Mouse (Mus musculus) layer of hippocampus, postnatal 14 days (tissue): ENCODE measurements around the gene Zfp28. TPM values are rescaled to one million over a fixed set of nuclear protein-coding genes. Genes with fewer than 3 reads are reported as not detected.
"Not testable (repeated sequence)": the region's sequence is repeated elsewhere in the genome, so short reads cannot be mapped to it uniquely, and the experiment has no call there.

Experiments used
- DNase-seq, 2 experiments: peaks; one replicate each; pipeline ENCODE4 v3.0.0; 2021 to 2022; ENCODE audit warnings: low spot score in 2 of 2, mixed read lengths in 1 of 2
- long read RNA-seq, 2 experiments: library from polyadenylated mRNA; stranded (forward); transcript quantifications; one replicate each; pipeline ENCODE4 v2.0.0; 2021
- total RNA-seq, 2 experiments: library from RNA; stranded (reverse); gene quantifications; 2 replicates each; pipeline ENCODE4 v1.2.3; 2021

Gene Zfp28
- 1 to 10 TPM; 5.7 to 5.9 TPM for total RNA-seq
- long read RNA-seq, experiment 1, full-length matches to known transcripts: 4 of 12 reads
- long read RNA-seq, experiment 1, partial matches to known transcripts: 2 of 12 reads
- long read RNA-seq, experiment 1, other reads (novel, unspliced or antisense): 6 of 12 reads
- long read RNA-seq, experiment 2, full-length matches to known transcripts: 4 of 8 reads
- long read RNA-seq, experiment 2, partial matches to known transcripts: 0 of 8 reads
- long read RNA-seq, experiment 2, other reads (novel, unspliced or antisense): 4 of 8 reads

DNA sequence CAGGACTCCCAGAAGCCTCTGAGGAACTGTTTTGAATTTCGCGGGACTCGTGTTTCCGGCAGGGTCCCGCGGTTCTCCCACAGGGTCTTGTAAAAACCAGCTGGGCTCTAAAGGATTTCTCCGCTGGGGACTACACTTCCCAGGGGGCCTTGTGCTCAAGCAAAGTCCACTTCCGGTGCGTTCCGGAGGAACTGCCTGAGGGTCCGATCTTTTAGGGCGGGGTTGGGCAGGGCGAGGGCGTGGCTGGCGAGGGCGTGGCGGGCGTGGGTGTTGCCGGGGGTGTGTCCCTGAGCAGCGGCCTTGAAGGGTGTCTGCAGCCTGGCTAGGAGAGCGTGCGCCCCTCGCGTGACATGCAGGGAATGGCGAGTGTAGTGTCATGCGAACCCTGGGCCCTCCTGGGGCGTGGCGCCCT lies at the start of gene Zfp28:
Gene Zfp28, plus strand, starts transcription at position 252 of the 412 bp plus-strand sequence.
- peak; percentile 86 to 95 for DNase-seq

DNA sequence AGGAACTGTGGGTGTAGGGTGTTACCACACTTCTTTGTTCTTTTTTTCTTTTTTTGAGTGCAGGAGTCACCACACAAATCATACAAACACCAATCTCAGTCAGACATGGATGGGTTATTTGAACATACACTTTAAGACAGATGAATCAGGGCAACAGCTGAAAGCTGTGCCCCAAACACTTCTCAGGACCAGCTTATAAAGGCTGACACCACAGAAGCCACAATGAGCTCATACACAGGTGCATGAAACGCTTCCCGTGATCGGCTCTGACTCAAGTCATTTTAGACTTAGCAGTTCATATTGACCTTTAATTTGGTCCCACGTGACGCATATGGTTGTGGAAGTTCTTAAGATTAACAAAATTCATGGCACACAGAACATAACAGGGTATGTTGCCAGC lies 43.2 kb upstream of the Zfp28 start:
- no peak for DNase-seq

DNA sequence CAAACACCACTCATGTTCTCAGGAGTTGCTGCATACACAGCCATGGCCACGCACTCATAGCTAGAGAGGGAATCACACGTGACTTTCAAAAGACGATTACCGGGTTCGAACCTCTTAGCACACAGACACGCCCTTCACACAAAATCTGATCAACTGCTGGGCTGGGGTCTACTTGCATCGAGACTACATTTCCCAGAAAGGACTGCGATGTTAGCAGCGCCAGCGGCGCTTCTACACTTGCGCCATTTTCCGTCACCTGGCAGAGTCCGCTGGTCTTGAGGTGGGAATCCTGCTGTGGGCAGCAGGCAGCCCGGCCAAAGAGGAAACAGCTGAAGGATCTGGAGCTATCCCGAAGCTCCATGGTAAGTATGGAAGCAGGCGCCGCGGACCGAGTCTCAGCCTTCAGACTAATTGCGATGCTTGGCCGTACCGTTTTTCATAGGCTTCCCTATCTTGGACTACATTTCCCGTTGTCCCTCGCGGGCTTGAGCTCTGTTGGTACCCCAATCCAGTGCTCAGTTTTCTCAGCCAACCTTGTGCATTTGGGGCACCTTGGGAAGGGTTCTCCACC lies 39.5 kb upstream of the Zfp28 start, which contains the start of gene Gm3854:
Gene Gm3854, plus strand, starts transcription at position 259 of the 571 bp plus-strand sequence.
- peak; percentile 85 to 86 for DNase-seq

DNA sequence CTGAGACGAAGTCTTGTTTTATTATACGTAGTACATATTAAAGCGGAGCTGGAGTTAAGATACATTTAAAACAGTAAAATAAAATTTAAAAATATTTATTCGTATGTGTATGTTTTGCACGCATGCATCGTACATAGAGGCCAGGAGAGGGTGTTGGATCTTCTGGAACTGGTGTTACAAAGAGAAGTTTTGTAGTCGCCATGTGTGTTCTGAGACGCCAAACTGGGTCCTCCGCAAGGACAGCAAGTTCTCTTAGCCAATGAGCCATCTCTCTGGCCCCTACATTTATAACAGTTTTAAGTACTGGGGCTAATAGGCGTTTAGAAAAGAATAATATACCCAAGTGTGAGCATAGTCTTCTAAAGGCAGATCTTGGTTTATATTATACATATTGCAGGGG lies 39.0 kb upstream of the Zfp28 start:
- DNase-seq: no peak

DNA sequence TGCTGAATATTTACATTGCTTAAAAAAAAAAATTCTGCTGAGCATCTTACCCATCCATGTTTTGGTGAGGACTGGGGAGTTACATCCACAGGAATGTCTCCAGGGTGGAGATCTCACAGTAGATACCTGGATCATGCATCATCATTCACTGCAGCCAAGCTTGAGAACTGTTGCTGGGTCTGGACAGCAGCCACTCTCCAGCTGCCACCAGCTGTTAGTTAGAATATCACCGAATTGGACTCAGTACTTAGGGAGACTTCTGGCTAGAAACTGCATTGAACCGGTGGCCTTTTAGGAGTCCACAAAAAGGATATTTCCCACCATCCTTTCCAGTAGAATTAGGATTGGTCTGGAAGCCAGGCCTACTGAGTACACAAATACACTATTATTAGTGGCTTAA lies 25.0 kb upstream of the Zfp28 start:
- no peak for DNase-seq

DNA sequence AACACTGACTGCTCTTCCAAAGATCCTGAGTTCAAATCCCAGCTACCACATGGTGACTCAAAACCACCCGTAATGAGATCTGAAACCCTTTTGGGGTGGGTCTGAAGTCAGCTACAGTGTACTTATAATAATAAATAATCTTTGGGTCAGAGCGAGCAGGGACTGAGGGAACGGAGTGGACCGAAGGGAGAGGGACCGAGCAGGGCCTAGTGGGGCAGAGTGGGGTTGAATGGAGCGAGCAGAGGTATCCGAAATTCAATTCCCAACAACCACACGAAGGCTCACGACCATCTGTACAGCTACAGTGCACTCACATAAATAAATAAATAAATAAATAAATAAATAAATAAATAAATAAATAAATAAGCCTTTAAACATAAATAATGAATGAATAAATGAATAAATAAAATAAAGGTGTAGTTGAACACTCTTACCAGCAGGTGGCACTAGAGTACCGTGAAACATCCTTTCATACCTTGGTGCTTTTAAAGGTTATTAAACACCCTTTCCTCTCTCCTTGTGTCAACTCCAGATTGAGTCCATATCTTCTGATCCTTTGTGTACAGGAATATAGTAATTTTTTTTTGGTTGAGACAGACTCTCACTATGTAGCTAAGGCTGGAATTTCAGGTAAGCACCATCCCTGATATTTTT lies 24.0 kb upstream of the Zfp28 start:
- peak in 1 of 2 experiments; percentile 67 for DNase-seq

DNA sequence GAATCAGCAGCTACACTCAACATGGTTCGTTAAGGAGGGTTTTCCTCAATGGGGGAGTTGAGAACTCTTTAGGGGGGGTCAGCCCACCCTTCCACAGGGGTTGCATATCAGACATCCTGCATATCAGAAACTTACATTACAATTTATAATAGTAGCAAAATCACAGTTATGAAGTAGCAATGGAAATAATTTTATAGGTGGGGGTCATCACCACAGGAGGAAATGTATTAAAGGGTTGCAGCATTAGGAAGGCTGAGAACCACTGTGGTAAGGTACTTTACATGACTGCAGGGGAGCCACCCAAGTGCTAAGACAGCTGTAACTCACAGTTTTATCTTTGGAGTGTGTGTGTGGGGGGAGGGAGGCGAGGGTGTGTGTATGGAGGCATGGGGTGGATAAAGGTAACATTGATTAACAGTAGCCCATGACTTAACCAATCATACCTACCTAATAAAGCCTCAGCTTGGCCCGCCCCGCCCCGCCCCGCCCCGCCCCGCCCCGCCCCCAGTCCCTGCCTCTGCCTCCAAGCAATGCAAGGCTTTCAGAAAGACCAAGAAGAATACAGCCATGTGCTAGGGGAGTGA lies 22.5 kb upstream of the Zfp28 start:
- no peak for DNase-seq

DNA sequence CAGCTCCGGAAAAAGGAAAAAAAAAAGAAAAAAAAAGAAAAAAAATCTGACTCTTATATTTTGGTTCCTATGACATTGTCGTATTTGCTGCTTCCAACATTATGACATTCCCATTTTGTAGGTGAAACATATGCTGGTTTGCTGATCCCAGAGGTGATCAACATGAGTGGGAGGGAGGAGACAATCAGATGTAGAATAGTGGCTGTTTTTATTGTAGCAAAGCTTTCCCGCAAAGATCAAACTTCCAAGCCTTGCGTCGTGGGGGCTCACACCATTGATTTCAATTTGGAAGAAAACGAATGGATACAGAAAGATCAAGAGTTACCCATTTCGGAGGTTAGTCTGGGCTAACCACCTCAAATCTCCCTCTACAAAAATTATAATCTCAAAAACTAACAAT lies 21.3 kb upstream of the Zfp28 start:
- DNase-seq: no peak

DNA sequence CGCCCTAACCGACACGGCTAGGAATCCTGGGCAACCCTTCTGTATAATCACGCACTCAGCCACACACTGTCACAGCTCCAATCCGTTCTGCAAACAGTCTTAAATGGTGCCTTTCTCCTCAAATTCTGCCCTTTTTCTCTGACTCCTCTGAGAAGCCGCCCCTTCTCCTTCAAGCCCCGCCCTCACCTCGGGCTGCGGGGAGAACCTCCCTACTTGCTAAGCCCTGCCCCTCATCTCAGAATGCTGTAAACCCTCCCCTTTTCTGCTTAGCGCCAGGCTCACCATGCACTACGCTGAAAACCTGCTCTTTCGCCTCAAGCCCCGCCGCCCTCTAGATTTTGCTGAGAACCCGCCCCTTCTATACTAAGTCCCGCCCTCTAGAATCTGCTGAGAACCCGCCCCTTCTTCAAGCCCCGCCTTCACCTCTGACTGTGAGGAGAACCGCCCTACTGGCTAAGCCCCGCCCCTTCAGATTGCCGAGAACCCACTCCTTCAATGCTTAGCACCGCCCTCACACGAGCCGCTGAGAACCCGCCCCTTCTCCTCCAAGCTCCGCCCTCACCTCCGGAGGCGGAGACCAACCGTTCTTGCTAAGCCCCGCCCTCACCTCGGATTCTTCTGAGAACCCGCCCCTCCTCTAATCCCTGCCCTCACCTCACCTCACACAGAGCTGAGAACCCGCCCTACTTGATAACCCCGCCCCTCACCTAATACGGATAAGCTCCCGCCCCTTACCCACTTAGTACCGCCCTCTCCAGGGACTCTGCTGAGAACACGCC lies 20.6 kb upstream of the Zfp28 start:
- peak; percentile 95 to 99 for DNase-seq

DNA sequence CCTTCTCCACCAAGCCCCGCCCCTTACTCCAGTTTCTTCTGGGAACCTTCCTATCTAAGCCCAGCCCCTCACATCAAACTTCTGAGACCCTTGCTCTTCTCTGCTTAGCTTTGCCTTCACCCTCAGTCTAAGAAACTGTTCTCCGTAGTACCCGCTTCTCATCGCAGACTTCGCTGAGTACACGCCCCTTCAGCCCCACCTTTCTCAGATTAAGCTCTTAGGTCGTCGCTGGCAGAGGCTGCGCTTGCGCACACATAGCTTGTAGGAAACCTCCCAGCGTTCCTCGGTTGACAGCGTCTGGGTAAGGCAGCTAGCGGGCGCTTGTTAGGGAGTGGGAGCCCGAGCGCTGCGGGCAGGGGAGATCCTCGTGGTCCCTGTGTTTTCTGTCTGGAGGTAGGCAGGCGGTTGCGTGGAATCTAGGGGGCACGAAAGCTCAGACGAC lies 20.0 kb upstream of the Zfp28 start, which contains the start of gene Zfp78:
Gene Zfp78, plus strand, starts transcription at position 234 of the 442 bp plus-strand sequence.
- peak in 1 of 2 experiments; percentile 89 for DNase-seq

DNA sequence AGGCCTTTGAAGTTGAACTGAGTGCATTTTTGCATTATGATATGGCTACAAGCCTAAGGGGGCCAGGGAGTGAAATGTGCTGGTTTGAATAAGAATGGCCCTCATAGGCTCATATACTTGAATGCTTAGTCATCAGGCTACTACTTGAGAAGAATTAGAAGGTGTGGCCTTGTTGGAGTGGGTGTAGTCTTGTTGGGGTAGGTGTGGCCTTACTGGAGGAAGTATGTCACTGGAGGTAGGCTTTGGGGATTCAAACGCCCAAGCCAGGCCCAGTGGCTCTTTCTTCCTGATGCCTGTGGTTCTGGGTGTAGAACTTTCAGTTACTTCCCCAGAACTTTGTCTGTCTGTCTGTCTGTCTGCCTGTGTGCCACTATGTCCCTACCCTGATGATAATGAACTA lies 18.3 kb upstream of the Zfp28 start:
- no peak for DNase-seq

DNA sequence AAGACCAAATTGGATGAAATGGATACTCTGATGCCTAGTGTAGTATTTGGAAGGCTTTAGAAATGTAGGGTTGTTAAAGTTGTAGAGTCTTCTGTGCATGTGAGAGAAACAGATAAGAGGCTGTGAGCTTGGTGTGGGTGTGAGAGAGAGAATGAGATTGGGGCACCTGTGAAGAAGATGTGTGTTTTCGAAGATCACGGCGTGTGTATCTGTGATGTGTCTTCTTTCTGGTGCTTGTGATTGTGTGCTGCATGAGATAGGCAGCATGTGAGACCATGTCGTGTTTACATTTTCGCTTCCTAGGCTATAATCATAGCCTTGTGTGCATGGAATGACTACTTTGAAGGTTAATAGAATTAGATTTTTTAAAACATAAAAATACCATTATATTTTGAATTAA lies 15.9 kb upstream of the Zfp28 start:
- DNase-seq: no peak

DNA sequence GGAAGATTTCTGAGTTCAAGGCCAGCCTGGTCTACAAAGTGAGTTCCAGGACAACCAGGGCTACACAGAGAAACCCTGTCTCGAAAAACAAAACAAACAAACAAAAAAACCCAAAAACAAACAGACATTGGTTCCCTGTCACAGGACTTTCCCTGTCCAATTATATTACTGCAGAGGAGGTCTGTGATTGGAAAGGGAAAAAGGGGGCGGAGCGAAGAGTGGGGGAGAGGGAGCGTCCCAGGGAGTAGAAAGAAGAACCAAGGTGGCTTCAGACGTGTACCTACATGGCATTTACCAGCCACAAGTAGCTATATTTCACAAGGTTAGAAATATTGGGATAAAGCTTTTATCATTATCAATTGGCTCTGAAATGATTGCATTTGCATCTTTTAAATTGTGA lies 14.9 kb upstream of the Zfp28 start:
- not testable (repeated sequence) for DNase-seq

DNA sequence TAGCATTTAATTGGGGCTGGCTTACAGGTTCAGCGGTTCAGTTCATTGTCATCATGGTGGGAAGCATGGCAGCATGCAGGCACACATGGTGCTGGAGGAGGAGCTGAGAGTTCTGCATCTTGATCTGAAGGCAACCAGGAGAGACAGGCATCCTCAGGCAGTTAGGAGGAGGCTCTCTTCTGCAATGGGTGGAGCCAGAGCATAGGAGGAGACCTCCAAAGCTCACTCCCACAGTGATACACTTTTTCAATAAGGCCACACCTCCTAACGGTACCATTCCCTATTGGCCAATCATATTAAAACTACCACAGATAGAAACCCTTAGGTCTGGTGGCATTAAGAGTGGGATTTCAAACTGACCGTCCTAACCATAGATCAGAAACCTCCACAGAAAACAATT lies 13.6 kb upstream of the Zfp28 start:
- no peak for DNase-seq

DNA sequence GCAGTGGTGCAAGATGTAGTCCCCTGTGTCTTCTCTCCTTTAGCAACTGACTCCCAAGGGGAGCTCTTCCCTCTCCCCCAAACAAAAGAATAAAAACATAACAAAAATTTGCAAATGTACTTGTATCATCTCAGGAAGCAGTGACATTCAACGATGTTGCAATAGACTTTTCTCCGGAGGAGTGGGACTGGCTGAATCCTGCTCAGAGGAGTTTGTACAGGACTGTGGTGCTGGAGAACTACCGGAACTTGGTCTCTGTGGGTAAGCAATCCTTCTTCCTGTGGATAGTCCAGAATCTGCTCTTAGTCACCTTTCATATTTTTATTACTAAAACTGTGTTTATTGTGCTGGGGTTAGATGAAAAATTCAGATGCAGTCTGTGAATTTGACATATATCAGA lies 10.1 kb upstream of the Zfp28 start:
- DNase-seq: no peak

DNA sequence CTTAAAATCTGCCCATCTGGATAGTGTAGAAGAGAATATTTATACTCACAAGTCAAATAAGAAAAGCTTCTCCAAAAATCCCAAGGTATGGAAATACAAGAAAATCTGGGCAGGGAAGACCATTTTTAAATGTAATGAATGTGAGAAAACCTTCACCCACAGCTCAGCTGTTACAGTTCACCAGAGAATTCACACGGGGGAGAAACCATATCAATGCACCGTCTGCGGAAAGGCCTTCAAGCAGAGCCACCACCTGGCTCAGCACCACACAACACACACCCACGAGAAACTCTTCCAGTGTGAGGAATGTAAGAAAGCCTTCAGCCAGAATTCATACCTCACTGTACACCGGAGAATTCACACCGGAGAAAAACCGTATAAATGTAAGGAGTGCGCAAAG lies 4.7 kb upstream of the Zfp28 start:
- no peak for DNase-seq

DNA sequence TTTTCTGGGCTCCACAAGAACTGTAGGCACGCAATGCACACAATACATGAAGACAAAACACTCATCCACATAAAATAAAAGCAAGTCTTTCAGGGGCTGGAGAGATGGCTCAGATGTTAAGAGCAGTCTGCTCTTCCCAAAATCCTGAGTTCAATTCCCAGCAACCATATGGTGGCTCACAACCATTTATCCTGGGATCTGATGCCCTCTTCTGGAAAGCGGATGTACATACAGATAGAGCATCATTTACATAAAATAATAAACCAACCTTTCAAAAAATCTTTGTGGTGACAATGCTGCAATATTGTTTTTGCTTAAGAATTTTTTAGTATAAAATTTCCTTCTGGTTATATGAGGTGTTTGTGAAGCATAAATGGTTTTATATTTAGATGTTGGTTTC lies 1.7 kb upstream of the Zfp28 start:
- no peak for DNase-seq

DNA sequence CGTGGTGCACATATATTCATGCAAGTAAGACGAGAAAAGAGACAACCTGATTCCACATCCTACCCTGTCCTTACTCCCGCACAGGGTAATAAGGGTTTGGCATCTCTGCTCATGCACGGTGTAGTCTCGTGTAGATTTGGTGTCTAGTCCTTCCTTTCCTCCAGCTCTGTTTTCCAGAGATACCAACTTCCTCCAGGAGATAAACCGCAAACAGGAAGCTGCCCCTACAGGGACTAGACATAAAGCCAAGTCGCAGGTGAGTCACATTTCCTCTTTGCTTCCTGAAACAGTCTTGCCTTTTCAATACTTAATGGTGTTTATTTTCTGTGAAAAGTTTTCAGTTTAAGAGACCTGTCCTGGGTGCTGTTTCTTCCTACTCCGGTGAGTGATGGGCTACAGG lies 916 bp downstream of the Zfp28 start:
- DNase-seq: no peak

DNA sequence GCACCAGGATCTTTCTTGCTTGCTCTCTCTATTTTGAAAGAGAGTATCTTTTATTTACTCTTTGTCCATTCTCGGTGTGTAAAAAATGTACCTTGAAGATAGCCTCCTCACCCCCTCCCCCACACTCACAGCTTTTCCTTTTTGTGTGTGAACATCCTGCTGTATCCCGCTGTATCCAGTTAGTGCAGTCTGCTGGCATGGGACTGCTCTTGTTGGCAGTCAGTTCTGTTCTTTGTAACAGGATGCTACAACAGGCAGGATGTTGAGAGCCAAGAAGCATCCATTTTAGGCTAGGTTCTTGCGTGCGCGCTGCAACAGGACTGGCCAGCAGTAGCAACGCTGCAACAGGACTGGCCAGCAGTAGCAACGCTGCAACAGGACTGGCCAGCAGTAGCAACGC lies 3.9 kb downstream of the Zfp28 start:
- peak in 1 of 2 experiments; percentile 53 for DNase-seq

DNA sequence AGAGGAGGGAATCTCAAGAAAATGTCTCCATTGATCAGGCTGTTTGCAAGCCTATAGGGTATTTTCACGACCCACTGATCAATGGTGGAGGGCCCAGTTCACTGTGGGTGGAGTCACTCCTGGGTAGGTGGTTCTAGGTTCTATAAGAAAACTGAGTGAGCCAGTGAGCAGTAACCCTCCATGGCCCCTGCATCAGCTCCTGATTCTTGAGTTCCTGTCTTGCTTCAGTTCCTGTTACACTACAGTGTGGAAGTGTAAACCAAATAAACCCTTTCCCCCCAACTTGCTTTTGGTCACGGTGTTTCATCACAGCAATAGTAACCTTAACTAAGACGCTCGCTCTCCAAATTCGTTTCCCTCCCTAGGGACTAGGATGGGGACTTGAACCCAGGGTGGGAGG lies 5.9 kb downstream of the Zfp28 start:
- no peak for DNase-seq

DNA sequence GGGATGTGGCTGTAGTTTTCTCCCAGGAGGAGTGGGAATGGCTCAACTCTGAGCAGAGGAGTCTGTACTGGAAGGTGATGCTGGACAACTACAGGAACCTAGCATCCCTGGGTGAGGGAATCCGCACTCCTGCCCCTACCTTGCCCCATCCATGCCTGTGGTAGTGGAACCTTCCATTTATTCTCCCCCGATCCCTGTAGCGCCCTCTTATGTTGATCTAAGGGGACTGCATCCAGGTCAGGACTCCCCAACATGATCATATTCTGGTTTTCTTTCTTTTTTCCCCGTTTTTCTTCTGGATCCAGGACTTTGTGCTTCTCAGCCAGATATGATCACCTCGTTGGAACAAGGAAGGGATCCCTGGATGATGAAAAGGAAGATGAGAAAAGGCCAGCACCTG lies 6.4 kb downstream of the Zfp28 start:
- DNase-seq: no peak
